Mouse (Mus musculus) cerebellum, adult 9-10 months (tissue): Measurements from ENCODE around the gene Dpp10.

Experiments
- DNase-seq: peaks from one replicate; pipeline ENCODE4 v3.0.0; 2022

Dpp10 gene

GRCm38 (mm10) chr1:123902628-123903027 is 142.7 kb downstream of the Dpp10 start:
- peak; percentile 23 for DNase-seq

GRCm38 (mm10) chr1:123901218-123901617 is 144.1 kb downstream of the Dpp10 start:
- no peak for DNase-seq

- no peak for DNase-seq
These were observed 158.1 kb downstream of the Dpp10 start for GRCm38 (mm10) chr1:123887243-123887642.

- no peak for DNase-seq
These were observed 198.5 kb downstream of the Dpp10 start for GRCm38 (mm10) chr1:123846881-123847280.

- no peak for DNase-seq
These were observed 244.2 kb downstream of the Dpp10 start for GRCm38 (mm10) chr1:123801206-123801605.

GRCm38 (mm10) chr1:123765511-123765910 is 279.8 kb downstream of the Dpp10 start:
- no peak for DNase-seq

- DNase-seq: no peak
These were observed 283.1 kb downstream of the Dpp10 start for GRCm38 (mm10) chr1:123762272-123762671.

- no peak for DNase-seq
These were observed 289.3 kb downstream of the Dpp10 start for GRCm38 (mm10) chr1:123756055-123756454.

GRCm38 (mm10) chr1:123707292-123707691 is 338.1 kb downstream of the Dpp10 start:
- peak; percentile 27 for DNase-seq

GRCm38 (mm10) chr1:123658409-123658808 is 386.9 kb downstream of the Dpp10 start:
- peak; percentile 20 for DNase-seq

GRCm38 (mm10) chr1:123656607-123657006 is 388.8 kb downstream of the Dpp10 start:
- DNase-seq: no peak

GRCm38 (mm10) chr1:123637897-123638296 is 407.5 kb downstream of the Dpp10 start:
- no peak for DNase-seq

GRCm38 (mm10) chr1:123628268-123628667 is 417.1 kb downstream of the Dpp10 start:
- no peak for DNase-seq

GRCm38 (mm10) chr1:123584857-123585256 is 460.5 kb downstream of the Dpp10 start:
- no peak for DNase-seq

GRCm38 (mm10) chr1:123580112-123580511 is 465.2 kb downstream of the Dpp10 start:
- DNase-seq: no peak

GRCm38 (mm10) chr1:123573713-123574112 is 471.6 kb downstream of the Dpp10 start:
- DNase-seq: no peak

GRCm38 (mm10) chr1:123542496-123542895 is 502.9 kb downstream of the Dpp10 start:
- DNase-seq: no peak

- no peak for DNase-seq
These were observed 577.6 kb downstream of the Dpp10 start for GRCm38 (mm10) chr1:123467729-123468128.

- DNase-seq: no peak
These were observed 631.2 kb downstream of the Dpp10 start for GRCm38 (mm10) chr1:123414163-123414562.

- DNase-seq: no peak
These were observed 694.1 kb downstream of the Dpp10 start for GRCm38 (mm10) chr1:123351300-123351699.

- DNase-seq: no peak
These were observed 707.5 kb downstream of the Dpp10 start for GRCm38 (mm10) chr1:123337877-123338276.

- DNase-seq: no peak
These were observed 728.5 kb downstream of the Dpp10 start for GRCm38 (mm10) chr1:123316886-123317285.
